9 mouse cellular contexts compared by ENCODE assay signal in genomic region chr2:68435494-68436255, GRCm38 (mm10). TPM values are rescaled to one million over a fixed set of nuclear protein-coding genes. Genes with fewer than 3 reads are reported as not detected.
A peak's percentile ranks its signal among the peaks of the same experiment; 100 is the strongest.
DNase-seq lines count a peak whose midpoint lies in the region; ATAC-seq and TF ChIP-seq lines count a peak whose summit lies in the region.
"Had no signal": no experiment of that assay in that cellular context is flagged by ENCODE, and none has a peak within 500 bp of the region (broad histone marks: within the 10 kb centered on the region; RNA-seq: fewer than 3 reads in every experiment).

No protein-coding gene starts in this region.

- ATAC-seq in hindbrain, embryonic 14.5 days (ENCODE audit: low FRiP score), result no peak
- peak; percentile 27; the same call in 1 of the 2 replicates for ATAC-seq in midbrain, embryonic 12.5 days (ENCODE audit: low FRiP score, low read depth)

- H3K9ac ChIP-seq in hindbrain, embryonic 14.5 days, result no peak overlapping the region
- H3K9ac ChIP-seq in midbrain, embryonic 12.5 days (replicated peaks), result no peak overlapping the region

- no peak overlapping the region for H3K4me3 ChIP-seq in hindbrain, embryonic 14.5 days (replicated peaks; ENCODE audit: low read length)
- no peak overlapping the region for H3K4me3 ChIP-seq in midbrain, embryonic 12.5 days
- H3K4me3 ChIP-seq in layer of hippocampus, adult 2 months, result no peak overlapping the region

- no peak for TF ChIP-seq CTCF in layer of hippocampus, adult 2 months (conservative IDR thresholded peaks at IDR 0.05)

- peak overlapping the region; percentile 25; the same call in 1 of the 2 replicates for H3K4me2 ChIP-seq in hindbrain, embryonic 14.5 days (replicated peaks)
- peak overlapping the region; percentile 15; the same call in 1 of the 2 replicates for H3K4me2 ChIP-seq in midbrain, embryonic 12.5 days (replicated peaks)

- H3K27ac ChIP-seq in hindbrain, embryonic 14.5 days, result 0 out of 2 replicates have a peak overlapping the region, but pooled peaks have one; percentile 32
- no peak overlapping the region for H3K27ac ChIP-seq in midbrain, embryonic 12.5 days (replicated peaks)
- H3K27ac ChIP-seq in layer of hippocampus, adult 2 months, result no peak overlapping the region

- peak; percentile 30 for DNase-seq in urinary bladder, postnatal 14 days (ENCODE audit: low spot score)
- DNase-seq in urinary bladder, adult 2 months (ENCODE audit: low spot score), result no peak
- DNase-seq in hindbrain, embryonic 14.5 days (ENCODE audit: low spot score), result no peak
- no peak for DNase-seq in B cell, adult 2 months
- no peak for DNase-seq in layer of hippocampus, adult 2 months (ENCODE audit: low spot score in 2 of 2)
- no peak for DNase-seq in kidney, postnatal 25 days
- DNase-seq in right cerebral cortex, adult 2 months (ENCODE audit: low spot score in 2 of 2), result no peak

- 40% methylated on average over 15 of the region's 15 CpGs for WGBS in hindbrain, embryonic 14.5 days
- WGBS in midbrain, embryonic 12.5 days, result 30% methylated on average over 15 of the region's 15 CpGs

- H3K9me3 ChIP-seq in hindbrain, embryonic 14.5 days (ENCODE audit: control insufficient read depth, low read length), result no peaks in the 10 kb centered on the region
- H3K9me3 ChIP-seq in midbrain, embryonic 12.5 days, result no peaks in the 10 kb centered on the region
- H3K9me3 ChIP-seq: megakaryocyte, embryonic 14.5 days had no signal

- H3K36me3 ChIP-seq in hindbrain, embryonic 14.5 days (replicated peaks; ENCODE audit: control insufficient read depth, insufficient read depth), result no peaks in the 10 kb centered on the region
- H3K36me3 ChIP-seq in midbrain, embryonic 12.5 days, result no peaks in the 10 kb centered on the region

- peaks cover 29% of the 10 kb centered on the region for H3K4me1 ChIP-seq in hindbrain, embryonic 14.5 days (replicated peaks; ENCODE audit: control insufficient read depth, insufficient read depth, low read length)
- peaks cover 35% of the 10 kb centered on the region for H3K4me1 ChIP-seq in midbrain, embryonic 12.5 days
- H3K4me1 ChIP-seq: megakaryocyte, embryonic 14.5 days had no signal

- no peaks in the 10 kb centered on the region for H3K27me3 ChIP-seq in hindbrain, embryonic 14.5 days (ENCODE audit: control insufficient read depth, insufficient read depth, low read length)
- H3K27me3 ChIP-seq in midbrain, embryonic 12.5 days, result no peaks in the 10 kb centered on the region

RNA-seq across cellular contexts. Expression of gene Stk39, which starts 36.4 kb away (rescaled TPM):
- polyA plus RNA-seq in urinary bladder, adult 2 months (2012; rRNA removed), result 22.7 and 24.9 TPM in 2 replicates
- polyA plus RNA-seq in hindbrain, embryonic 14.5 days (2014; fragmentation: Nextera tagmentation; extraction: Ambion mirVana), result 50.9 and 51.3 TPM in 2 replicates
- polyA plus RNA-seq in midbrain, embryonic 12.5 days (2016; fragmentation: Nextera tagmentation; extraction: Ambion mirVana), result 44.6 and 52.5 TPM in 2 replicates
- 10 to 100 TPM; 71.8 to 75.3 TPM for total RNA-seq in layer of hippocampus, adult 2 months (2021)
